Mouse (Mus musculus) kidney, postnatal 25 days (tissue): Measurements from ENCODE around the gene Hist1h4i.

Experiments
- DNase-seq, 2 experiments: peaks; one replicate each; pipeline ENCODE4 v3.0.0; 2021; ENCODE audit warnings: mixed read lengths in 2 of 2

Gene Hist1h4i

GRCm38 (mm10) chr13:22007872-22008271 is 33.3 kb downstream of the Hist1h4i start:
- no peak for DNase-seq

DNA sequence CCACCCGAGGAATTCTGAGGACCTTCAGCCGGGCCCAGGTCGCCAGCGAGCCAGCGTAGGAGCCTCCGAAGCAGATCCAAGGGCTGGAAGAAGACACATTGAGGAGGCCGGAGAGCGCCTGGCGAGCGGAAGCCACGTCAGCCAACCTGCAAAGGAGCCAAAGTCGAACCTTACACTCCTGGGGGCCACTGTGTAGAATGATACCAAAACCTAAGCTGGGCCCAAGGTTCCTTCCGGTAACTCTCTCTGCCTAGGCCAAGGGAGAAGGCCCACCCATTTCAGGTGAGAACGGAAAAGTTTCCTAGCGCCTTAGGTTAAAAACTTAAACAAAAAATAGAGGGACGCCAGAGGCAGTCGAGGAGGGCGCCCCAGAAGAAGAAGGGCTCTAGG is 34.0 kb downstream of the Hist1h4i start:
- DNase-seq: no peak

- DNase-seq: peak; percentile 56 to 61
Observed at GRCm38 (mm10) chr13:22006334-22007120, 34.6 kb downstream of the Hist1h4i start.

DNA sequence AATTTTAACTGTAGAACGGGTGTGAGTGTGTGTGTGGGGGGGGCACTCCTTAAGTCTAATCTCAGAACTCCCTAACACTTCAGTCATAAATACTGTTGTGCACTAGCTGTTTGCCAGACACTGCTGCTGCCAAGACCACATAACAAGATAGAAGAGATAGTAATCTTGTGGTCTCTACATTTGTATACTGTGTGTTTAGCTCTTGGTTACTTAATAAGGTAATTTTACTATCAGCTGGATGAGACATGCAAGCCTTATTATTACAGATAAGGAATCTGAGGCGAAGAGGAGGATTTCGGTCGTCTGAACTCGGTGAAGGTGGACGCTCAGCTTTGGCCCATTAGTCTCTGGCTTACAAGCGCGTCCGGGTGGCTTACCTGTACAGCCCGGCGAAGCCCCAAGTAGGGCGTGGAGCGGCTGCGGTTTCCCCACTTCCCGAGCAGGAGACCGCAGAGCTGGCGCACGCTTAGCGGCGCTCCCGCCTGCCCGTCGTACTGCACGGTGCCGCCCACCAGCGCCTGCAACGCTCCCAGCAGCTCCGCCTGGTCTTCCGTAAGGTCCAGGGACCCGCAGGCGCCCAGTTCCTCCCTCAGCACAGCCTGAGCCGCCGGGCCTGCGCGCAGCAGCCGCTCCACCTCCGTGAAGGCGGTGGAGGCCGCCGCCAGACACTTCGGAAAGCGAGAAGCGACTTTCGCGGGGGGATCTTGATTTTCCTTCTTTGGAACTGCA is 35.4 kb downstream of the Hist1h4i start:
- DNase-seq: peak; percentile 32 to 59

DNA sequence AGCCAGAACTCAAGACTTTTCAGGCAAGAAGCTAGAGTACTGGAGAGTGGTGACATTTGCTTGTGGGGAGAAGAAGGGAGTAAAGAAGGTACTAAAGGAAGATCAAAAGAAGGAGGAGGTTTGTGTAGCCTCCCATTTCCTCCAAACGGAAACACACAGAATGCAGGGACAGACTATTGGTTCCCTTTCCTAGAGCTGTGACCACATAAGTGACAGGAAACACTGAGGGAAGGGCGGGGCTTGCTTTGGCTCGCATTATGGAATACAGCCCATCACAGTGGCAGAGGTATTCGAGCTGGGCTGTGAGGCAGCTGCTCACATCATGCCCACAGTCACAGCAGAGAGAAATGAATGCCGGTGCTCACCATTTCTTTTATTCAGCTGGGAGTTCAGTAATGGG is 39.3 kb downstream of the Hist1h4i start:
- no peak for DNase-seq

DNA sequence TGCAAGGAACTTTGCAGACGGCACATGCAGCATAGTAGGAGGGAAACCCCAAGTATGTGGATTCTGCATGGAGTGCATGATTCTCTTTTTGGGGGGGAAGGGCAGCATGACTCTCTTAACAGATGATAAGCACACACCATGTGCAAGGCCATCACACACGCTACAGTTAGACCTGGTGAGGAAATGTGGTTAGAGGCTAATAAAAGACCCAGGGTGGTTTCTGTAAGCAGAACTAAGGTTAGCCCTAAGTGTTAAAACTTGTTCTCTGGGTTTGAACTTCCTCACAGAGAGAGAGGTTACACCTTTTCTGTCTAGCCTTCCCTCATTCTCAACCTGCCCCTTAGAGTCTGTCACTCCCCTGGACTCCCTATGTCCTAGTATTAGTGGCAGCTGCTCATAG is 39.8 kb downstream of the Hist1h4i start:
- no peak for DNase-seq

- DNase-seq: no peak
Observed at GRCm38 (mm10) chr13:21999147-21999546, 42.0 kb downstream of the Hist1h4i start.

DNA sequence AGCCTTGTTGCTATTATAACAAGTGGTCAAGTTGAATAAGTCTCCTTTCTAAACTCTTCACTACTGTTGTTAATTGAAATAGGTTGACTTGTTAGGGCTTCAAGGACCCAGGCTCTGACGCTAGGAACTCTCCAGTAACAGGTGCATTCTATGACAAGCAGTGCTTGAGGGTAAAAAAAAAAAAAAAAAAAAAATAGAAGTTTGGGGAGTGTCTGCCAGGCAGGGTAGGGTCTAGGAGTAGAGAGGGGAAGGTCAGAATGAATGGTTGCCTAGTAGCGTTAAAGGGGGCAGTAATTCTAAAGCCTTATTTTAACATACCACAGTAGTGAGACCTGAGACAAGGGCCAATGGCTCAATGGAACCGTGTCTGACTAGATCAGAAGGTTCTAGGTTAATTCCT is 42.8 kb downstream of the Hist1h4i start:
- no peak for DNase-seq

GRCm38 (mm10) chr13:21997821-21998220 is 43.3 kb downstream of the Hist1h4i start:
- DNase-seq: no peak

GRCm38 (mm10) chr13:21997201-21997820 is 43.9 kb downstream of the Hist1h4i start:
- no peak for DNase-seq

GRCm38 (mm10) chr13:21996840-21997185 is 44.3 kb downstream of the Hist1h4i start:
- DNase-seq: no peak

DNA sequence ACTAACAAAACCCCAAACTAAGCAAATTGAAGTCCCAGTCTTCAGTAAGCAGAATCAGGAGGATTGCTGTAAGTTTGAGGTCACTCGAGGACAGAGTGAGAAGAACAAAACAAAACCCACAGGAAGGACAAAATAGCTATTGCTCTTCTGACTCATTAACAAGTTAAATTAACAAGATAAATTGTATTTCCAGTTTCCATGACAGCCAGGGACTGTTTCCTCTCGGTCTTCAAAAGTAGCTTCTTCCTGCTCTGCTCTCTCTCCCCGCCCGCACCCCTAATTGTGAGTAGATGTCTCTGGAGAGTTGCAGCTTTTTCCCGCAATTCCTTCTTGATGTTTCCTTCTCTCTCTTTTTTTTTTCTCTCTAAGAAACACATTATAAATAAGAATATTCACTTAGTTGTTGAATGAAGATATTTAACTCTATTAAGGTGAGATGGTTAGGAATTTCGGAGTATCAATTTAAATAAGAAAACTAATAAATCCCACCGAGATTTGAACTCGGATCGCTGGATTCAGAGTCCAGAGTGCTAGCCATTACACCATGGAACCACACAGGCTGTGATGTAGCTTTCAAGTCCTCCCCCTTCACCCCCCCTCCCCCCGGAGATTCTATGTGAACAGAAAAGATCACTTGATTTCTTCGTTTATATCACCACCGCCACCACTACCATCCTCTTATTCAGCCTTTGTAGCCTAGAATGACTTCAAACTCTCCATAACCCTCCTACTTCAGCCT is 44.9 kb downstream of the Hist1h4i start:
- DNase-seq: no peak

- DNase-seq: no peak
Observed at GRCm38 (mm10) chr13:21995331-21995914, 45.7 kb downstream of the Hist1h4i start.

- no peak for DNase-seq
Observed at GRCm38 (mm10) chr13:21994896-21995295, 46.3 kb downstream of the Hist1h4i start.

DNA sequence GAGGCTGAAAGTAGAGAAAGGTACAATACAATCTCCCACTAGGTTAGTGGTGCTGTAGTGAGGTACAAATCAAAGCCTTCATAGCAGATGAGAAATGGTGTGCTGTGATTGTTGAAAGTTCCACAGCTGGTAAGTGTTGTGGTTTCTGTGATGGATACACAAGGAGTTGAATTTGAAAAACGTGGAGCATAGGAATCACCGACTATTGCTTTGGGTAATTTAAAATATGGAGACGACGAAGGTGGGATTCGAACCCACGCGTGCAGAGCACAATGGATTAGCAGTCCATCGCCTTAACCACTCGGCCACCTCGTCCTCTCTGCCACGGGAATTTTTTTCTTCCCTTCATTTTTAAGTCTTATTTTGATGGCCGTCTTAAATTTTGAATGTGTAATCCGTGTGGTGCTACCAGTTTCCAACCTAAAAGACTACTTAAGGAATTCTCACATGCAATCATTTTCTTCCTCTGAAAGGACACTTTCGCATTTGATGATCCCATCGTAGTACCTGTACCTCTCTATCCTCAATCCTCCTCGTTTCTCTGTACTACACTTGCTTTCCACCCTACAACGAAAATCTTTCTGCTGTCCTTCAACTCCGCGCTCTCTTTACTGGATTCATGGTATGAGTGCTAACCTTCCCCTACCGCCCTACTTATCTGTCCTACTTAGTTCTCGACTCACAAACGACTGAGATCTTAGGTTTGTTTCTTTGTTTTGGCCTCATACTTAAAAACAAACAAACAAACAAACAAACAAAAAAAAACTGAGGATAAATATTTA is 47.0 kb downstream of the Hist1h4i start:
- DNase-seq: no peak

- DNase-seq: no peak
Observed at GRCm38 (mm10) chr13:21992550-21992949, 48.6 kb downstream of the Hist1h4i start.
